Mouse (Mus musculus) heart, postnatal 0 days (tissue): Measurements from ENCODE around the gene Rfx1.

ENCODE experiments used
- CTCF ChIP-seq: IDR thresholded peaks from 2 replicates; pipeline ENCODE4 v1.5.1; 2016; ENCODE audit warnings: antibody characterized with exemption, control low read depth, low read depth
- EP300 ChIP-seq: IDR thresholded peaks from 2 replicates; pipeline ENCODE4 v1.6.1; 2016; ENCODE audit warnings: antibody characterized with exemption, low read depth

DNA sequence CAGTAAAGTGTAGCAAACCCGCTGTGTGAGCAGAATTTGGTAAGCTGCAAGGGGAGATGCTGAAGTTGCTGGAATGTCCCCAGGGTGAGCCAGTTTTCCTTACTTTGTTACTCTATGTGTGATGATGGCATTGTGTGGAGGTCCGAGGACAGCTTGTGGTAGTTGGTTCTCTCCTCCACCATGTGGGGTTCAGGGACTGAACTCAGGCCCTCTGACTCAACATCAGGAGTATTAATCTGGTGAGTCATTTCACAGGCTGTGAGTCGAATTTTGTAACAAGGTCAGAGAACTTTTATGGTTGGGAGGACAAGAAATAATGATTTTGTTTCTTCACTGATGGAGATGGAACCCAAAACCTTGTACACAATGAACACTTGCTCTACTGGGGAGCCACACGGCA, 33.9 kb upstream of the Rfx1 start:
- no peak for TF ChIP-seq CTCF
- TF ChIP-seq EP300: no peak
